Mouse (Mus musculus): ENCODE measurements around the gene Ybx3. TPM values are rescaled to one million over a fixed set of nuclear protein-coding genes. Genes with fewer than 3 reads are reported as not detected.
A peak's percentile ranks its signal among the peaks of the same experiment; 100 is the strongest.

Ybx3 gene
- polyA plus RNA-seq, 1 experiment from 2014 or later, result 71.3 TPM

DNA sequence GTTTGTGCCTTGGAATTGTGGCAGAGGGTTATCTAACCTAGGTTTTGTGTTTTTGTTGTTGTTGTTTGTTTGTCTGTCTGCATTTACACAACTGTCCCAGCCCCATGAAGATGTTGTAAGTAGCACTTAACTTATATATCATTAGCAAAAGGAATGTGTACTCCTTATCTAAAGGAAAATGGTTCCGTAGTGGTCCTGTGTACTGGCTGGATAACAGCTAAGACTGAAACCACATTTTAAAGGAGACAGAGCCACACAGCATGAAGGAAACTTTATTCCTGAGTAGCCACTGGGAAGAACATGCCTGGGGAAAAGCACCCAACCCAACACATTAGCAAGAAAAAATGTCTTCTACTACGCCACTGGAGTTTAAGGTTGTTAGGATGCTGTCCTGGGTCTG, 28.7 kb downstream of the Ybx3 start:
- no peak overlapping the region for H3K4me2 ChIP-seq (replicated peaks; ENCODE audit: low read depth, low read length)
- no peak overlapping the region for H3K27ac ChIP-seq (ENCODE audit: low read depth, low read length)
- H3K27me3 ChIP-seq (ENCODE audit: control insufficient read depth, insufficient read depth, low read length), result no peaks in the 10 kb centered on the region
- peaks cover 12% of the 10 kb centered on the region for H3K36me3 ChIP-seq (ENCODE audit: control insufficient read depth, insufficient read depth, low read length)
- no peak for ATAC-seq (ENCODE audit: low FRiP score, low TSS enrichment)
- WGBS, result 73% methylated on average over 2 of the region's 2 CpGs
- H3K9ac ChIP-seq (ENCODE audit: low read depth, low read length), result no peak overlapping the region
- H3K4me1 ChIP-seq (ENCODE audit: control insufficient read depth, insufficient read depth, low read length), result no peaks in the 10 kb centered on the region
- no peaks in the 10 kb centered on the region for H3K9me3 ChIP-seq (ENCODE audit: control insufficient read depth, low read length)
- H3K4me3 ChIP-seq (ENCODE audit: low read length), result no peak overlapping the region

DNA sequence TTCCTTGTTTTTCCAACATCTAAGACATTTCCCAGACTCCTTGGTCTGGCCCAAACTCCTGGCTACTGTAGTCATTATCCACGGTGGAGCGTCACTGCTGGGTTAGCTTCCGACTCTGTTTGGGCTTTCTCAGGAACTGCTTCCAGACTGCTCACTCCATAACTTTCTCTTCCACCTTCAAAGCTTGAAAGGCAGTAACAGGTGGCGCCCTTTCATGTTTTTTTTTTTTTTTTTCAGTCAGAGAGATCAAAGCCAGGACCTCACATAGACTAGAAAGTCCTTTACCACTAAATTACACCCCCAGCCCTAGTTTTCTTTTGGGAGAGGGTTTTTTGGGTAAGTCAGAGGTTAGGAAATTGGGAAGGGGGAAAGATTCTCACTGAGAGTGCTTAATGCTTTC, 33.4 kb downstream of the Ybx3 start:
- no peaks in the 10 kb centered on the region for H3K4me1 ChIP-seq (ENCODE audit: control insufficient read depth, insufficient read depth, low read length)
- H3K27ac ChIP-seq (ENCODE audit: low read depth, low read length), result no peak overlapping the region
- no peak overlapping the region for H3K4me3 ChIP-seq (ENCODE audit: low read length)
- no peak overlapping the region for H3K4me2 ChIP-seq (replicated peaks; ENCODE audit: low read depth, low read length)
- WGBS, result 19% methylated on average over 4 of the region's 4 CpGs
- H3K27me3 ChIP-seq (ENCODE audit: control insufficient read depth, insufficient read depth, low read length), result no peaks in the 10 kb centered on the region
- no peak for ATAC-seq (ENCODE audit: low FRiP score, low TSS enrichment)
- H3K9me3 ChIP-seq (ENCODE audit: control insufficient read depth, low read length), result no peaks in the 10 kb centered on the region
- H3K9ac ChIP-seq (ENCODE audit: low read depth, low read length), result no peak overlapping the region
- H3K36me3 ChIP-seq (ENCODE audit: control insufficient read depth, insufficient read depth, low read length), result no peaks in the 10 kb centered on the region

DNA sequence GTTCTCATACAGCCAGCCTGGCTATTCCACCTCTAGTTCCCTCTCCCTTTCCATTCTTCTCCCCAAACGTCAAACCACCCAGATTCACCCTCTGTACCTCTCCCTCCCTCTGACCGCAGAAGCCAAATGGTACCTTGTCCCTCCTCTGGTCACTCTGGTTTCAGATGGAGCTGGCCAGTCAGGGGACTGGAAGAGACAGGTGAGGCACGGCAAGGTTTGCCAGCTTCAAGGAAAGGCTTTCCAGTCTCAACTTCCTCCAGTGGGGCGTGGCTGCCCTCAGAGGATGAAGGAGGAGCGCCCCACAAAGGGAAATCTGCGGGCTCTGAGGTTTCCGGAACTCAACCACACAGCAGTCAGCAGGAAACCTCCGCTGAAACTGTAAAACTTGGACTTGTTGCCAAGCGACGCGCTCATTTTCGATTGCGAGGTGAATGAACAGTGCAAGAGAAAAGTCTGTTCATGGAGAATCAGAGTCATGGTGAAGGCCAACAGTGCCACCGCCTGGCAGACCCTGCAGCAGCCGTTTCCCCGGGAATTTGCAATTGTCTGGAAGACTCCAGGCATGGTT, 34.8 kb downstream of the Ybx3 start, which contains the start of gene Styk1:
Gene Styk1, minus strand, starts transcription at position 246 of the 568 bp plus-strand sequence.
- H3K9ac ChIP-seq (ENCODE audit: low read depth, low read length), result peak within 1 kb of the TSS; percentile 42; the same call in 1 of the 2 replicates
- no peaks in the 10 kb centered on the region for H3K36me3 ChIP-seq (ENCODE audit: control insufficient read depth, insufficient read depth, low read length)
- H3K4me3 ChIP-seq (ENCODE audit: low read length), result peak within 1 kb of the TSS; percentile 32
- no peaks in the 10 kb centered on the region for H3K4me1 ChIP-seq (ENCODE audit: control insufficient read depth, insufficient read depth, low read length)
- peak; percentile 93 for ATAC-seq (ENCODE audit: low FRiP score, low TSS enrichment)
- no peaks in the 10 kb centered on the region for H3K9me3 ChIP-seq (ENCODE audit: control insufficient read depth, low read length)
- H3K27me3 ChIP-seq (ENCODE audit: control insufficient read depth, insufficient read depth, low read length), result no peaks in the 10 kb centered on the region
- H3K4me2 ChIP-seq (replicated peaks; ENCODE audit: low read depth, low read length), result peak within 1 kb of the TSS; percentile 51
- no peak within 1 kb of the TSS; the same call in 1 of the 2 replicates for H3K27ac ChIP-seq (ENCODE audit: low read depth, low read length)
- 1% methylated on average over 16 of the region's 16 CpGs for WGBS

DNA sequence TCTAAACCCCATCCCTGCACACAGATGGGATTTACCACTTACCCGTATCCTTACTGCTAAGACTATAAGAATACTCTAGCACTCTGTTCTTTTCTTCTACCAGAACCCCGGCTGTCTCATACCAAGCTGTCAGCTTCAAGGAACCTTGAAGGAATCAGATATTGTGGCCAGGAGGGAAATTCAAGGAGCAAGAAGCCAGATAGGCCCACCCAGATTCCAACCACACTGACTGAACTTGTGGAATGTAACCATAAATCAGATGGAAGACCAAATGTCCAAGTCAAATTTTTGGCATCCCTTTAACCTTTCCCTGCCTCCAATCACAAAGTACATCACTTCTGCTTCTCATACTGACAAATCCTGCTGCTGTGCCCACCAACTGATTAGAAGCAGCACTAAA, 41.2 kb downstream of the Ybx3 start:
- Histone ChIP-seq H3K9ac (ENCODE audit: low read depth, low read length) (no peak overlapping the region), H3K27me3 (ENCODE audit: control insufficient read depth, insufficient read depth, low read length) (no peaks in the 10 kb centered on the region), H3K4me3 (ENCODE audit: low read length) (no peak overlapping the region), H3K27ac (ENCODE audit: low read depth, low read length) (no peak overlapping the region), H3K9me3 (ENCODE audit: control insufficient read depth, low read length) (no peaks in the 10 kb centered on the region), H3K36me3 (ENCODE audit: control insufficient read depth, insufficient read depth, low read length) (no peaks in the 10 kb centered on the region), H3K4me2 (replicated peaks; ENCODE audit: low read depth, low read length) (no peak overlapping the region), H3K4me1 (ENCODE audit: control insufficient read depth, insufficient read depth, low read length) (no peaks in the 10 kb centered on the region)
- 42% methylated on average over 2 of the region's 2 CpGs for WGBS
- ATAC-seq (ENCODE audit: low FRiP score, low TSS enrichment), result peak; percentile 84

DNA sequence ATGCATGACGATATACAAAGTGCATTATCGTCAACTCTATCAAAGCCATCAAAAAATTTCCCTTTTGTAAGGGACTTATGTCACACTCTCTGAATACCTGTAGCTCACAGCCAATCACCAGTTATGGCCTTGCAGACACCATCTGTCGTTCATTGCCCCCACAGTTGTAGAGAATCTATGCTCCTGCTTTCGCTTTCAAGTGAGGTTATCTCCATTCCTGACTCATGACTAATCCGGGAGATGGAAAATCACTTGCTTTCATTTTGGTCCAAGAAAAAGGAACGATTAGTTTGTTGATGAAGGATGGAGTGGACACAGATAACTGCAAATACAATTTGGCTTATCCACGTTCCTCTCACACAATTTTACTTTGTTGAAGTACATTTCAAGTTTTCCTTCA, 43.9 kb downstream of the Ybx3 start:
- Histone ChIP-seq H3K27me3 (ENCODE audit: control insufficient read depth, insufficient read depth, low read length) (no peaks in the 10 kb centered on the region), H3K27ac (ENCODE audit: low read depth, low read length) (no peak overlapping the region), H3K9me3 (ENCODE audit: control insufficient read depth, low read length) (no peaks in the 10 kb centered on the region), H3K4me3 (ENCODE audit: low read length) (no peak overlapping the region), H3K9ac (ENCODE audit: low read depth, low read length) (no peak overlapping the region), H3K4me1 (ENCODE audit: control insufficient read depth, insufficient read depth, low read length) (no peaks in the 10 kb centered on the region), H3K4me2 (replicated peaks; ENCODE audit: low read depth, low read length) (no peak overlapping the region), H3K36me3 (ENCODE audit: control insufficient read depth, insufficient read depth, low read length) (no peaks in the 10 kb centered on the region)
- ATAC-seq (ENCODE audit: low FRiP score, low TSS enrichment), result no peak
- WGBS, result 84% methylated on average over 7 of the region's 7 CpGs

DNA sequence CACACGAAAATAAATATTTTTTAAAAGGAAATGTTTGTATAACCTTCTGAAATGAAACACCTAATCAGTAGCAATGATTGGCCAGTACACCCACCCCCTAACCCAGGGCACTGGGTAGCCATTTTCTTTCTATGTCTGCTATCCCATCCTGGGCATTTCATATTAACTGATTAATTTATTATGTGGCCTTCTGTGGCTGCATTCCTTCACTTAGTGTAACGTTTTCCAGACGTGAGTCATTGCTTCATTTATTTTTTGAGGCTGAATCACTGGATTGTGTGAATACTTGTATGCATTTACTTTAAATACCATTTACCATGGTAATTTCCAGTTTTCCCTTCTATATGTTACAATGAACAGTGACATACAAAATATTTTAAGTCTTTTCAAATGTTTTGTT, 48.2 kb downstream of the Ybx3 start:
- H3K27ac ChIP-seq (ENCODE audit: low read depth, low read length), result no peak overlapping the region
- ATAC-seq (ENCODE audit: low FRiP score, low TSS enrichment), result no peak

DNA sequence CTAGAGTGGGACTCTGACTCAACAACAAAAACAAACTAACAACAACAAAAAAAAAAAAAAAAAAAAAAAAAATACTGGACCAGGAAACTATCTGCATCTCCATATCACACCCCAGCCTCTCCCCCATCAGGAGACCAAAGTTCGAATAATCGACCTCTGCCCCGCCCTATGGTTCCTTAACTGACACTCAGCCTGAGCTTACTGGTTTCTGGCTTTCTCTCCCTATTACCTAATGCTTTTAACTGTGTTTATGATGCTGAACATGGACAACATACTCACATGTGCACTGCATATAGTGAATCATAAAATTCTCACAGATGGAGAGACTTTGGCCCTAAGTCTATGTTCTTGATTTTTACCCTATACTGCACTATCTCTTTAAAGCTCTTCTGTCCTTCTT, 49.0 kb downstream of the Ybx3 start:
- H3K9me3 ChIP-seq (ENCODE audit: control insufficient read depth, low read length), result no peaks in the 10 kb centered on the region
- H3K4me2 ChIP-seq (replicated peaks; ENCODE audit: low read depth, low read length), result no peak overlapping the region
- no peak overlapping the region for H3K27ac ChIP-seq (ENCODE audit: low read depth, low read length)
- H3K36me3 ChIP-seq (ENCODE audit: control insufficient read depth, insufficient read depth, low read length), result no peaks in the 10 kb centered on the region
- no peaks in the 10 kb centered on the region for H3K4me1 ChIP-seq (ENCODE audit: control insufficient read depth, insufficient read depth, low read length)
- H3K4me3 ChIP-seq (ENCODE audit: low read length), result no peak overlapping the region
- WGBS, result 87% methylated on average over 3 of the region's 3 CpGs
- ATAC-seq (ENCODE audit: low FRiP score, low TSS enrichment), result no peak
- no peaks in the 10 kb centered on the region for H3K27me3 ChIP-seq (ENCODE audit: control insufficient read depth, insufficient read depth, low read length)
- H3K9ac ChIP-seq (ENCODE audit: low read depth, low read length), result no peak overlapping the region

More for the DNA sequence above, 48.2 kb downstream of the Ybx3 start:
- no peaks in the 10 kb centered on the region for H3K9me3 ChIP-seq (ENCODE audit: control insufficient read depth, low read length)
- no peak overlapping the region for H3K4me3 ChIP-seq (ENCODE audit: low read length)
- no peak overlapping the region for H3K9ac ChIP-seq (ENCODE audit: low read depth, low read length)
- no peak overlapping the region for H3K4me2 ChIP-seq (replicated peaks; ENCODE audit: low read depth, low read length)
- no peaks in the 10 kb centered on the region for H3K4me1 ChIP-seq (ENCODE audit: control insufficient read depth, insufficient read depth, low read length)
- no peaks in the 10 kb centered on the region for H3K36me3 ChIP-seq (ENCODE audit: control insufficient read depth, insufficient read depth, low read length)
- no peaks in the 10 kb centered on the region for H3K27me3 ChIP-seq (ENCODE audit: control insufficient read depth, insufficient read depth, low read length)
- 64% methylated on average over 3 of the region's 3 CpGs for WGBS

DNA sequence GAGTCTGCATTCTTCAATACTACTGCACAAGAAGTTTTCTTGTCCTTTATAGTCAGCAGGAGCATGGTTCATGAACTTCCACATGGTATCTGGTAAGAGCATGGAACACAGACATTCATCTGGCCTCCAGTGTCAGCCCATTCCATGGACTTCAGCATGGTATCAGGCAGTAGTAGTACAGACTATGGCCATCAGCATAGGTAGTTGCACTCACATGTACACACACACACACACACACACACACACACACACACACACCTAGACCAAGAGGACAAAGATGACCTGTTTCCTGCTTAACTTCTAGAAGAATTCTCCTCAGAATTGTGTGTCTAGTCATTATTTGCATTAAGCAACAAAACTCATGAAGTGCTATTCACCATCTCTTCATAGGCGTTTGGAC, 49.5 kb downstream of the Ybx3 start:
- no peaks in the 10 kb centered on the region for H3K27me3 ChIP-seq (ENCODE audit: control insufficient read depth, insufficient read depth, low read length)
- H3K27ac ChIP-seq (ENCODE audit: low read depth, low read length), result no peak overlapping the region
- H3K4me2 ChIP-seq (replicated peaks; ENCODE audit: low read depth, low read length), result no peak overlapping the region
- ATAC-seq (ENCODE audit: low FRiP score, low TSS enrichment), result no peak
- H3K36me3 ChIP-seq (ENCODE audit: control insufficient read depth, insufficient read depth, low read length), result no peaks in the 10 kb centered on the region
- H3K9ac ChIP-seq (ENCODE audit: low read depth, low read length), result no peak overlapping the region
- no peak overlapping the region for H3K4me3 ChIP-seq (ENCODE audit: low read length)
- WGBS, result 79% methylated on average over 1 of the region's 1 CpGs
- no peaks in the 10 kb centered on the region for H3K4me1 ChIP-seq (ENCODE audit: control insufficient read depth, insufficient read depth, low read length)
- no peaks in the 10 kb centered on the region for H3K9me3 ChIP-seq (ENCODE audit: control insufficient read depth, low read length)

DNA sequence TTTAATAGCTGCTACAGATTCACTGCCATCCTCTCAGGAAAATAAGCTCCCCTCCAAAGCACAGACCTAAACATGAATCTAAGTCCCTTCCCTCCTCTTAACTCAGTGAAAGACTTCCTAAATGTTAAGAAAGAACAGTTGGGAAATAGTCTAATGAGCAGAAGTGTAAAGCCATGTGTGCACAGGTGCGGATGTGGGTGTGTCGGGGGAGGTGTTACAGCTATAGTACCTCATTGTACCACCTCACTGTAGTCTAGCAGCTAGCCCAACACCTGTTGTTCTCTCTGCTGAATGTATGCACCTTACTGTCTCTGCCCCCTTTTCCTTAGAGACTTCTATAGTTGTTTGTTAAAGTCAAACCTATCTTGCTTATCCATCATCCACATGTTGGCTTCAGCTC, 61.2 kb downstream of the Ybx3 start:
- no peak overlapping the region for H3K4me2 ChIP-seq (replicated peaks; ENCODE audit: low read depth, low read length)
- H3K36me3 ChIP-seq (ENCODE audit: control insufficient read depth, insufficient read depth, low read length), result no peaks in the 10 kb centered on the region
- no peak for ATAC-seq (ENCODE audit: low FRiP score, low TSS enrichment)
- H3K9me3 ChIP-seq (ENCODE audit: control insufficient read depth, low read length), result no peaks in the 10 kb centered on the region
- no peaks in the 10 kb centered on the region for H3K27me3 ChIP-seq (ENCODE audit: control insufficient read depth, insufficient read depth, low read length)
- H3K4me3 ChIP-seq (ENCODE audit: low read length), result no peak overlapping the region
- H3K4me1 ChIP-seq (ENCODE audit: control insufficient read depth, insufficient read depth, low read length), result no peaks in the 10 kb centered on the region
- no peak overlapping the region for H3K9ac ChIP-seq (ENCODE audit: low read depth, low read length)
- WGBS, result 91% methylated on average over 2 of the region's 2 CpGs
- no peak overlapping the region for H3K27ac ChIP-seq (ENCODE audit: low read depth, low read length)
